Mouse (Mus musculus) right cerebral cortex, adult 2 months (tissue): ENCODE data around the gene Naxd.
"Not testable (repeated sequence)": the region's sequence is repeated elsewhere in the genome, so short reads cannot be mapped to it uniquely, and the experiment has no call there.

Source experiments
- DNase-seq, 2 experiments: peaks; one replicate each; pipeline ENCODE4 v3.0.0; 2021 to 2022; ENCODE audit warnings: low spot score in 2 of 2

The Naxd gene

GRCm38 (mm10) chr8:11497017-11497990, at the start of gene Naxd:
Gene Naxd (plus strand): TSS chr8:11497506.
- peak; percentile 89 to 91 for DNase-seq

- no peak for DNase-seq
Measured at GRCm38 (mm10) chr8:11447910-11448570, 49.3 kb upstream of the Naxd start.

GRCm38 (mm10) chr8:11450184-11451113, 46.9 kb upstream of the Naxd start:
- DNase-seq: no peak

GRCm38 (mm10) chr8:11452152-11452551, 45.2 kb upstream of the Naxd start:
- no peak for DNase-seq

- DNase-seq: no peak
Measured at GRCm38 (mm10) chr8:11452559-11452958, 44.7 kb upstream of the Naxd start.

- no peak for DNase-seq
Measured at GRCm38 (mm10) chr8:11452974-11453373, 44.3 kb upstream of the Naxd start.

- no peak for DNase-seq
Measured at GRCm38 (mm10) chr8:11454228-11454627, 43.1 kb upstream of the Naxd start.

- DNase-seq: no peak
Measured at GRCm38 (mm10) chr8:11457278-11457677, 40.0 kb upstream of the Naxd start.

GRCm38 (mm10) chr8:11457981-11458836, 39.1 kb upstream of the Naxd start:
- DNase-seq: no peak

GRCm38 (mm10) chr8:11459016-11459415, 38.3 kb upstream of the Naxd start:
- DNase-seq: no peak

- DNase-seq: no peak
Measured at GRCm38 (mm10) chr8:11460934-11461333, 36.4 kb upstream of the Naxd start.

- DNase-seq: no peak
Measured at GRCm38 (mm10) chr8:11461847-11462246, 35.5 kb upstream of the Naxd start.

GRCm38 (mm10) chr8:11462641-11463040, 34.7 kb upstream of the Naxd start:
- no peak for DNase-seq

GRCm38 (mm10) chr8:11463541-11463888, 33.8 kb upstream of the Naxd start:
- no peak for DNase-seq

- no peak for DNase-seq
Measured at GRCm38 (mm10) chr8:11463889-11464706, 33.2 kb upstream of the Naxd start.

- no peak for DNase-seq
Measured at GRCm38 (mm10) chr8:11464707-11464964, 32.7 kb upstream of the Naxd start.

GRCm38 (mm10) chr8:11465619-11466018, 31.7 kb upstream of the Naxd start:
- no peak for DNase-seq

- DNase-seq: not testable (repeated sequence)
Measured at GRCm38 (mm10) chr8:11466528-11466927, 30.8 kb upstream of the Naxd start.

- DNase-seq: peak; percentile 31 to 37
Measured at GRCm38 (mm10) chr8:11469095-11469494, 28.2 kb upstream of the Naxd start.

GRCm38 (mm10) chr8:11470694-11471093, 26.6 kb upstream of the Naxd start:
- no peak for DNase-seq
